8 mouse cellular contexts compared by ENCODE assay signal in the genomic region with DNA sequence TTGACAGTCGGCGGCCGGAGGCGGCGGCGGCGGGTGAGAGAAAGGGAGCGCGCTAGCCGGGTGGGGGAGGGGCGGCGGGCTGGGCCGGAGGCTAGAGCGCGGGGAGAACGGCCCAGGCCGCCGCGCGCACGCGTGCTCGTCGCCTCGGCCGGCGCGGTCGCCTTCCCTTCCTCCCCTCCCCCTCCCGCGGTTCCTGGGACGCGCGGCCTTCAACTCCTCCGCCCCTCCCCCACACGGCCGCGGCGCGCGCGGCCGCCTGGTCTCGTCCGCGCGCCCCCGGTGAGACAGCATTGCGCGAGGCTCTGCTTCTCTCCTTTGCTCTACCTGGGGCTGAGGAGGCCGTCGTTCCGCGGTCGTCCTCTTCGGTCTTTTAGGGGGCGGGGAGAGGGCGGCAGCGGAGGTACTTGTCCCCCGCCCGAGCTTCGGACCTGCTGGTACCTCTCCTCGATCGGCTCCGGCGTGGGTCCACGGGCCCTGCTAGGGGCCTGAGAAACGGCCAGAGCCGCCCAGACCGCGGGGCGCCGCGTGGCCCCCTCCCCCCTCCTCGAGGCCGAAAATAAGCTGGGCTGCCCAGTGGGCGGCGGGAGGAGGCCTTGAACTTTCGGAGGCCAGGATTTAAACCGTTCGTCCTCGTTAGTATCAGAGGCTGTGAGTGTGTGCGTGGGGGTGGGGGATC. TPM values are rescaled to one million over a fixed set of nuclear protein-coding genes. Genes with fewer than 3 reads are reported as not detected.
DNase-seq lines count a peak whose midpoint lies in the region; ATAC-seq and TF ChIP-seq lines count a peak whose summit lies in the region.

No protein-coding gene starts in this region.

- peak overlapping the region; percentile 99 for H3K27ac ChIP-seq in gastrocnemius, adult 2 months
- peak overlapping the region; percentile 91 for H3K27ac ChIP-seq in bone marrow macrophage, adult 2 months (ENCODE audit: insufficient read depth, low read depth, low read length)
- peak overlapping the region; percentile 99 for H3K27ac ChIP-seq in embryonic facial prominence, embryonic 14.5 days (replicated peaks; ENCODE audit: low read depth, low read length)

- WGBS in embryonic facial prominence, embryonic 14.5 days = under 1% methylated on average over 40 of the region's 83 CpGs

- H3K9me3 ChIP-seq in embryonic facial prominence, embryonic 14.5 days (ENCODE audit: control insufficient read depth, low read length) = 0 out of 2 replicates have a peak, but pooled peaks cover 4% of the 10 kb centered on the region

- H3K4me3 ChIP-seq in gastrocnemius, adult 2 months = peak overlapping the region; percentile 100
- H3K4me3 ChIP-seq in bone marrow macrophage, adult 2 months (ENCODE audit: insufficient read depth, low read length) = peak overlapping the region; percentile 94
- peak overlapping the region; percentile 100 for H3K4me3 ChIP-seq in embryonic facial prominence, embryonic 14.5 days (ENCODE audit: low read depth, low read length)

- H3K36me3 ChIP-seq in embryonic facial prominence, embryonic 14.5 days (ENCODE audit: control insufficient read depth, insufficient read depth, low read length) = peaks cover 18% of the 10 kb centered on the region

- peak; percentile 47 for ATAC-seq in embryonic facial prominence, embryonic 14.5 days (ENCODE audit: low read depth)
- ATAC-seq in megakaryocyte progenitor cell, adult 5-6 weeks (replicated peaks; ENCODE audit: poor library complexity) = peak; percentile 41

- H3K27me3 ChIP-seq in embryonic facial prominence, embryonic 14.5 days (replicated peaks; ENCODE audit: control insufficient read depth, insufficient read depth, low read length) = no peaks in the 10 kb centered on the region

- peaks cover 19% of the 10 kb centered on the region for H3K4me1 ChIP-seq in bone marrow macrophage, adult 2 months (ENCODE audit: control insufficient read depth, insufficient read depth, low read length)
- H3K4me1 ChIP-seq in embryonic facial prominence, embryonic 14.5 days (ENCODE audit: control insufficient read depth, insufficient read depth, low read length) = peaks cover 25% of the 10 kb centered on the region

- TF ChIP-seq POLR2A in bone marrow macrophage, adult 2 months (IDR thresholded peaks at IDR 0.05; ENCODE audit: borderline replicate concordance, low read depth, low read length) = no peak

- peak; percentile 88 for DNase-seq in gastrocnemius, adult 2 months
- DNase-seq in gastrocnemius, adult 18-20 months (ENCODE audit: low spot score) = no peak
- DNase-seq in embryonic facial prominence, embryonic 14.5 days (ENCODE audit: low spot score) = peak; percentile 89
- DNase-seq in heart, postnatal 4 days = peak; percentile 87
- DNase-seq in left cerebral cortex, postnatal 25 days (ENCODE audit: low spot score in 2 of 2) = peak; percentile 62 to 73
- peak; percentile 75 for DNase-seq in skeletal muscle tissue, adult 2 months (ENCODE audit: low read depth, low spot score)

- H3K4me2 ChIP-seq in embryonic facial prominence, embryonic 14.5 days (ENCODE audit: low read depth, low read length) = peak overlapping the region; percentile 68

- intact Hi-C loops in gastrocnemius, adult 2 months (cut with DNase I) = loop anchor here (2.0 kb wide), 2 partner anchors 25 to 33 kb away; a partner anchor contains a TSS
- intact Hi-C loops in left cerebral cortex, postnatal 25 days (cut with DNase I) = loop anchor here (2.0 kb wide), 2 partner anchors 17 to 25 kb away; a partner anchor contains a TSS

- H3K9ac ChIP-seq in embryonic facial prominence, embryonic 14.5 days (ENCODE audit: low read depth, low read length) = peak overlapping the region; percentile 99

- TF ChIP-seq CTCF in gastrocnemius, adult 2 months (IDR thresholded peaks at IDR 0.05) = no peak
- TF ChIP-seq CTCF in bone marrow macrophage, adult 2 months (IDR thresholded peaks at IDR 0.05; ENCODE audit: low read depth, low read length) = no peak

RNA-seq across cellular contexts. Expression of a gene that starts 13.2 kb away (rescaled TPM):
- total RNA-seq in gastrocnemius, adult 2 months (2021) = 100 to 1,000 TPM; 178 to 227 TPM
- 100 to 1,000 TPM; 145 to 160 TPM for total RNA-seq in gastrocnemius, adult 18-20 months (2021)
- 502 and 543 TPM in 2 replicates for polyA plus RNA-seq in bone marrow macrophage, adult 2 months (2012; ENCODE audit: insufficient read depth, insufficient read length, missing spikeins)
- polyA plus RNA-seq in embryonic facial prominence, embryonic 14.5 days (2014; fragmentation: Nextera tagmentation; extraction: Ambion mirVana) = 320 and 345 TPM in 2 replicates
- 100 to 1,000 TPM; 275 to 287 TPM for total RNA-seq in heart, postnatal 4 days (2021)
- 100 to 1,000 TPM; 495 to 577 TPM for total RNA-seq in left cerebral cortex, postnatal 25 days (2021)
- 298 and 382 TPM in 2 replicates for total RNA-seq in megakaryocyte progenitor cell, adult 5-6 weeks (2015)
- 96.7 and 109 TPM in 2 replicates for total RNA-seq in megakaryocyte progenitor cell, adult 5-6 weeks (2017)

RNA-seq across cellular contexts. Expression of a gene that starts 17.6 kb away (rescaled TPM):
- under 1 TPM; 0.47 to 0.51 TPM for total RNA-seq in gastrocnemius, adult 2 months (2021)
- total RNA-seq in gastrocnemius, adult 18-20 months (2021) = not detected
- polyA plus RNA-seq in bone marrow macrophage, adult 2 months (2012; ENCODE audit: insufficient read depth, insufficient read length, missing spikeins) = 1.6 and 1.8 TPM in 2 replicates
- polyA plus RNA-seq in embryonic facial prominence, embryonic 14.5 days (2014; fragmentation: Nextera tagmentation; extraction: Ambion mirVana) = 27.0 and 33.9 TPM in 2 replicates
- total RNA-seq in heart, postnatal 4 days (2021) = 1 to 10 TPM; 1.2 to 2.2 TPM
- total RNA-seq in left cerebral cortex, postnatal 25 days (2021) = 10 to 100 TPM; 14.5 to 15.4 TPM
- 1.1 and 3.3 TPM in 2 replicates for total RNA-seq in megakaryocyte progenitor cell, adult 5-6 weeks (2015)
- not detected in 2 replicates for total RNA-seq in megakaryocyte progenitor cell, adult 5-6 weeks (2017)

RNA-seq across cellular contexts. Expression of a gene that starts 25.4 kb away (rescaled TPM):
- total RNA-seq in gastrocnemius, adult 2 months (2021) = 100 to 1,000 TPM; 296 to 351 TPM
- total RNA-seq in gastrocnemius, adult 18-20 months (2021) = 100 to 1,000 TPM; 394 to 418 TPM
- 240 and 243 TPM in 2 replicates for polyA plus RNA-seq in bone marrow macrophage, adult 2 months (2012; ENCODE audit: insufficient read depth, insufficient read length, missing spikeins)
- 1,099 and 1,112 TPM in 2 replicates for polyA plus RNA-seq in embryonic facial prominence, embryonic 14.5 days (2014; fragmentation: Nextera tagmentation; extraction: Ambion mirVana)
- total RNA-seq in heart, postnatal 4 days (2021) = 100 to 1,000 TPM; 413 to 427 TPM
- 100 to 1,000 TPM; 359 to 371 TPM for total RNA-seq in left cerebral cortex, postnatal 25 days (2021)
- 262 and 312 TPM in 2 replicates for total RNA-seq in megakaryocyte progenitor cell, adult 5-6 weeks (2015)
- total RNA-seq in megakaryocyte progenitor cell, adult 5-6 weeks (2017) = 108 and 112 TPM in 2 replicates

RNA-seq across cellular contexts. Expression of a gene that starts 32.1 kb away (rescaled TPM):
- total RNA-seq in gastrocnemius, adult 2 months (2021) = 10 to 100 TPM; 43.3 to 50.4 TPM
- 10 to 100 TPM; 50.0 to 59.2 TPM for total RNA-seq in gastrocnemius, adult 18-20 months (2021)
- polyA plus RNA-seq in bone marrow macrophage, adult 2 months (2012; ENCODE audit: insufficient read depth, insufficient read length, missing spikeins) = 20.4 and 21.3 TPM in 2 replicates
- polyA plus RNA-seq in embryonic facial prominence, embryonic 14.5 days (2014; fragmentation: Nextera tagmentation; extraction: Ambion mirVana) = 62.9 and 74.7 TPM in 2 replicates
- total RNA-seq in heart, postnatal 4 days (2021) = 10 to 100 TPM; 32.8 to 33.4 TPM
- 100 to 1,000 TPM; 304 to 305 TPM for total RNA-seq in left cerebral cortex, postnatal 25 days (2021)
- 4.7 and 5.1 TPM in 2 replicates for total RNA-seq in megakaryocyte progenitor cell, adult 5-6 weeks (2015)
- total RNA-seq in megakaryocyte progenitor cell, adult 5-6 weeks (2017) = 9.9 and 10.6 TPM in 2 replicates

RNA-seq across cellular contexts. Expression of a gene that starts 32.4 kb away (rescaled TPM):
- total RNA-seq in gastrocnemius, adult 2 months (2021) = not detected
- total RNA-seq in gastrocnemius, adult 18-20 months (2021) = not detected
- not detected in 2 replicates for polyA plus RNA-seq in bone marrow macrophage, adult 2 months (2012; ENCODE audit: insufficient read depth, insufficient read length, missing spikeins)
- polyA plus RNA-seq in embryonic facial prominence, embryonic 14.5 days (2014; fragmentation: Nextera tagmentation; extraction: Ambion mirVana) = 0.77 and 0.88 TPM in 2 replicates
- total RNA-seq in heart, postnatal 4 days (2021) = not detected
- total RNA-seq in left cerebral cortex, postnatal 25 days (2021) = not detected
- not detected in 2 replicates for total RNA-seq in megakaryocyte progenitor cell, adult 5-6 weeks (2015)
- total RNA-seq in megakaryocyte progenitor cell, adult 5-6 weeks (2017) = not detected in 2 replicates
